Mouse (Mus musculus) embryonic fibroblast, embryonic 13.5 days (primary cell): ENCODE measurements around the gene Igf1r. TPM values are rescaled to one million over a fixed set of nuclear protein-coding genes. Genes with fewer than 3 reads are reported as not detected.

Source experiments
- H3K27ac ChIP-seq: 2 replicates; pipeline ENCODE4 v1.5.1; 2012; ENCODE audit warnings: low read length, control low read depth, inconsistent platforms; ENCODE audit not compliant: insufficient read depth
- H3K4me1 ChIP-seq: 2 replicates; pipeline ENCODE4 v1.6.1; 2011; ENCODE audit warnings: low read length; ENCODE audit not compliant: control insufficient read depth, insufficient read depth
- H3K4me3 ChIP-seq: 2 replicates; pipeline ENCODE4 v1.5.1; 2011; ENCODE audit warnings: mild to moderate bottlenecking, control low read depth, low read length; ENCODE audit not compliant: insufficient read depth
- CTCF ChIP-seq: IDR thresholded peaks from 2 replicates; pipeline ENCODE4 v1.5.1; 2011; ENCODE audit warnings: mild to moderate bottlenecking, control low read depth, low read length, moderate library complexity, borderline replicate concordance; ENCODE audit not compliant: insufficient read depth
- POLR2A ChIP-seq: IDR thresholded peaks from 2 replicates; pipeline ENCODE4 v1.6.1; 2011; ENCODE audit warnings: low read depth, mild to moderate bottlenecking, control low read depth, low read length, moderate library complexity
- polyA plus RNA-seq: library from polyadenylated mRNA; stranded (reverse); fragments of >200 nt; gene quantifications from 2 replicates; pipeline ENCODE4 v1.2.4, GENCODE M21; 2011; ENCODE audit warnings: low read depth; ENCODE audit not compliant: missing spikeins, insufficient read length

Gene Igf1r
- polyA plus RNA-seq, 1 experiment = 65.4 TPM

DNA sequence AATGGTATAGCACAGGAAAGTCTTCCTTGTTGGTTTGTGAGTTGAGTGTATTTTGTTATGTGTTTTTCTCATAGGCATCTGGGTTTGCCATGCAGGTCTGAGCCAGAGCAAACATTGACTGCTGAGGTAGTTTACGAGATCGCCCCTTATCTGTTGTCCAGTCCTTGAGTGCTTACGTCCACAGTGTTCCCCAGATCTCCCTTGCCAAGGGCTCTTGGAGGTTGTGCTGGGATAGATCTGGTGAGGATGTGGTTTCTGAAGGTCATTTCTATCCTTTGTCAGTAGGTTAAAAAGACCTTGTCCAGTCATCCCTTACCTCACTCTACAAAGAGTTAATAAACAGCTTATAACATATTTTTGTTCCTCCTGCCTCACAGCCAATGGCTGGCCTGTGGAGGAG, 62.8 kb downstream of the Igf1r start:
- H3K27ac ChIP-seq = no peak overlapping the region
- peaks cover 15% of the 10 kb centered on the region for H3K4me1 ChIP-seq
- H3K4me3 ChIP-seq = no peak overlapping the region
- TF ChIP-seq CTCF = no peak
- no peak for TF ChIP-seq POLR2A

DNA sequence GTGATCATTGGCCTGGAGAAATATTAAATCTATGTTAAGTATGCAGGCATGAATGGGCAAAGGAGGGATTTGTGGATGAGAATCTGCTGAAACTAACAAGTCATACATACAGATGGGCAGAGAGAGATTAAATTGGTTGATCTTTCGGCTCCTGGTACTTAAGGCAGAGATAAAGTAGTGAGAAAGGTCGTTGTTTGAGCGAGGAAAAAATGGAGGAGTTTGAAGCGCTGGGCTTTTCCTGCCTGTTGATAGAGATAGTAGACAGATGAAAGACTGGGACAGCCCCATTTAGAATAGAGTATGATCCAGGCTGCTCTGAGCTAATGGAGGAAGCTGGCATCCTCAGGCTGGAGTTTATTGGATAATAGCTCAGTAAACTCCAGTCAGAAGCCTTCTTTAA, 65.4 kb downstream of the Igf1r start:
- peak overlapping the region; percentile 51; the same call in 1 of the 2 replicates for H3K27ac ChIP-seq

DNA sequence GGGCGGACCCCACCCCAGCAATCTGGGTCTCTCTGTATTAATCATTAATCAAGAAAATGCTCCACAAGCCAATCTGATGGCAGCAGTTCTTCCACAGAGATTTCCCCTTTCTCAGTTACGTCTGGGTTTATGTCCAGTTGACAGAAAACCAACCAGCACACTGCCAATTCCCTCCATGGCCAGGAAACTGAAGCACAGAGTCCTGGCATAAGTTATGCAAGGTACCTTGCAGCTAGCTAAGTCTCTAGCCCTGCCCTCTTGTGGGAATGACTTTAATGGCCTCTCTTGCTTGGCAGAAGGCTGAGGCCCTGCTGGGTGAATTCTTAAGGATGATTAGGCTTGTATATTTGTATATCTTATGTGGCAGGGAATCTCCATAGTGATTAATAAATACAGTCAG, 67.9 kb downstream of the Igf1r start:
- no peak overlapping the region for H3K4me3 ChIP-seq
- peaks cover 25% of the 10 kb centered on the region for H3K4me1 ChIP-seq
- no peak for TF ChIP-seq POLR2A
- no peak for TF ChIP-seq CTCF
- H3K27ac ChIP-seq = peak overlapping the region; percentile 98

More for the DNA sequence above, 65.4 kb downstream of the Igf1r start:
- Histone ChIP-seq H3K4me3 (no peak overlapping the region), H3K4me1 (peaks cover 27% of the 10 kb centered on the region)
- TF ChIP-seq POLR2A (no peak), CTCF (no peak)

DNA sequence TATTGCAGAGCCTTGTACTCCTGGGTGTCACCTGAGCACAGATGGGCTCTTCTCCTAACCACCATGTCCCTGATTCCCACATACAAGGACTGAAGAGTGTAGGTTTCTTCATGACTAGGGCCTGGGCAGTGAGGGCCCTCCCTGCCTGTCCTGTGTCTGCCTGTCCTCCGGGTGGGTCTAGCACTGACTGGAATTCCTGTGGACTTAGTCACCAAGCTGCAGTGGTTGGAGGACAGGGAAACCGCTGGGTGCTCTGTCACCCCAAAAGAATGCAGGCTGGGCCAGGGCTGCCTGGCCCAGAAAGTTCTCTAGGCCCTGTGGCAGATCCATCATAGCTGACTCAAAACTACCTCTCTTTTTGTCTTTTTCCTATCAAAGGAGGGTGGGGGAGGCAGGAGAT, 69.1 kb downstream of the Igf1r start:
- peak overlapping the region; percentile 98 for H3K27ac ChIP-seq
- TF ChIP-seq POLR2A = 0 out of 2 replicates have a peak, but pooled peaks have one; percentile 26
- TF ChIP-seq CTCF = no peak
- no peak overlapping the region for H3K4me3 ChIP-seq
- peaks cover 31% of the 10 kb centered on the region for H3K4me1 ChIP-seq

DNA sequence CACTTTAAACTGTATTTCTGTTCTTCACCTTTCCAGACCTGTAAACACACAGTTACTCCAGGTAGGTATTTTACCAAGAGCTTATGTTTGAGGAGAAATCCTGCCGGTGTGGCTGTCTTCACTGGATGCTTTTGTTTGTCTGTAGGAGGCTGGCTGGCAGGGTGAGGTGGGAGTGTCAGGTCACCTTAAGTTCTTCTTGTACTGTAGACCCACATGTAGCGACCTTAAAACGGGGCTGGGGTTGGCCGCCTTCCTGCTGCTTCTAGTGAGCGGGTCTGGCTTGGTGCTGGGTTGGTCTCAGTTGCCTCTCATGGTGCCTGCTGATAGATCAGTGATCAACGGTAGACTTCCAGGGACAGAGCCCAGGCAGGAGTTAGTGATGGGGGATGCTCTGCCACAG, 69.6 kb downstream of the Igf1r start:
- H3K4me3 ChIP-seq = no peak overlapping the region
- H3K27ac ChIP-seq = peak overlapping the region; percentile 97
- TF ChIP-seq POLR2A = no peak
- no peak for TF ChIP-seq CTCF
- H3K4me1 ChIP-seq = peaks cover 31% of the 10 kb centered on the region

DNA sequence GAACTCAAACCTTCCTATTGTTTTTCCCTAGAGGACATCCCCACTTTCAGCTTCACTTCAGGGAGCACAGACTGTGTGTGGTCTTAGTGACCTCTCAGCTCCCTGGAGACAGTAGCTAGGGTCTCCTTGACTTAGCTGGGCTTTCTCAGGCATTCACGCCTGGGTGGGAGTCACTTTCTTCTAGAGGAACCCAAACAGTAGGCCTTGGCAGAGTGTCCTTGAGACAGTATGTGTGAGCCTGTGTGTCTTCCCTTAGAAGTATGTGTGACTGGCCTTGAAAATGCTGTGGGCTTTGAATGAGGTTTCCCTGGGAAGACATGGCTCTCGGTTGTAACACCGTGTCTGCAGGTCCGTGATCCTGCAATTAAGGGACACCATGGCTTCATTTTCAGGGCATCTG, 71.3 kb downstream of the Igf1r start:
- no peak for TF ChIP-seq POLR2A
- TF ChIP-seq CTCF = no peak
- Histone ChIP-seq H3K4me3 (no peak overlapping the region), H3K4me1 (peaks cover 27% of the 10 kb centered on the region), H3K27ac (no peak overlapping the region)

DNA sequence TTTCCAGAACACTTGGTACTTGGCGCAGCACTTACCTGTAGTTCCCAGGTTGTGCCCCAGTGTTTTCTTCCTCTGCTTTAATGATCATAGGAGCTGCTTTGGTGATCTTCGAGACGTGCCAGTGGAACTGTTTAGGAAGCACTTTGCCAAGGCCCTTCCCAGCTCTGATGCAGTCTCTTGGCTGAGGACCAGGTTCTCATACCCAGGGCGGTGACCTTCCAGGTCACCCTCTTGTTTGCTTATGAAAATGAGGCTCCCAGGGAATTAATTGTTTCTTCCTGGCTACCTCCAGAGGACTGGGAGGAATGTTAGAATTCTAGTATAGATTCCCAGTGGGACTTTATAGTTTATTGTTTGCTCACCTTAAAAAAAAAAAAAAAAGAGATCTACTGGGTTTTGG, 72.0 kb downstream of the Igf1r start:
- no peak overlapping the region for H3K4me3 ChIP-seq
- no peak for TF ChIP-seq CTCF
- H3K4me1 ChIP-seq = peaks cover 27% of the 10 kb centered on the region
- H3K27ac ChIP-seq = no peak overlapping the region

DNA sequence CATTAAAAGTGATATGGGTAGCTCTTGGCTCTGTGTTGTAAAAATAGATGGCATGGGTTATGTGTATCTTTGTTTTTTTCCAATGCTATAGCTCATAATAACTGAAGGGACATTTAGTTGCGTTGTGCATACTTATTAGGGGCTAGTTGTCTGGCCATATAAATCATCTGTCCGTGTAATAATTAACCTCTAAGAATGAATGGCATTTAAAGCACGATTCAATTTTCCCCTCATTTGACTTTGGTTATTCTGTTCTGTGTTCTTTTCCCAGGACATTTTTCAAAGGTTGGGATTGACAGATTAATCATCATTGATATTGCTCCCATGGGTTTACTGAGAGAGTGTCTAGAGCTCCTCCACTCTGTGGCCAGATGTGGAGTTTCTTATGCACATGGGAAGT, 72.8 kb downstream of the Igf1r start:
- H3K4me3 ChIP-seq = no peak overlapping the region
- no peak for TF ChIP-seq CTCF
- no peak for TF ChIP-seq POLR2A
- H3K4me1 ChIP-seq = peaks cover 24% of the 10 kb centered on the region
- H3K27ac ChIP-seq = peak overlapping the region; percentile 69

DNA sequence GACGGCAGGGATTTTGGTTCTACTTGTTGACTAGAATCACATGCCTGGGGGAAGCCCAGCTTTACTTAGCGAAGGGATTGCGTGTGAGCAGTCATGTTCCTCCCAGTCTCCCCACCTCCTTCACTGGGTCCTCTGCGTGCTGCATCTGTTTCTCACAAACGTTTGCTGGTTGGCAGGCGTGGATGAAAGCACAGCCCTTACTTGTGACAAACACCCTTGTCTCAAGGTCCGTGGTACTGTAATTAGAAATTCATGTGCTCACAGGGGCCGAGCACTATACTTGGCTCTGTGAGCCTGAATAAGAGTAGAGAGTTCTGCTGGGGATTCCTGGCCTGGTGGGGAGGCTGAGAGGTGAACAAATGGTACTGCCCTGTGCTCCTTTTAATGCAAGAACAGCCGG, 73.4 kb downstream of the Igf1r start:
- Histone ChIP-seq H3K4me1 (peaks cover 23% of the 10 kb centered on the region), H3K4me3 (no peak overlapping the region), H3K27ac (peak overlapping the region; percentile 32)
- TF ChIP-seq CTCF (no peak), POLR2A (no peak)

DNA sequence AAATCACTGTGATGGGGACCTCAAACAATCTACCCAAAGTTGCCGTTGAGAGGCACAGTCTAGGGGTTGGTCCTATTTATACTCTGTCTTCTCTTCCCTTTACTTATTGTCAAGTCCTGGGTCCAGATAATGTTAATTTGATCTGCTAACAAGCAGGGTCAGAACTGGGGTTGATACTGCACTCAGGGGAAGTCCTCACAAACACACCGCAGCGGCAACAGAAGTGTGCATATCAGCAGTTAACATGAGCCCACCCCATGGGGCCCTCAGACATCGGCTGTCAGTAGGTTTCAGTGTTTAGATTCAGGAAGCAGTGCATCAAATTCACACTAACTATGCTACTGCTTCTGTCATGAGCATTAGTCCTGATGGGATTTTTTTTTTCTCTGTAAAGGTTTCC, 75.5 kb downstream of the Igf1r start:
- Histone ChIP-seq H3K27ac (no peak overlapping the region), H3K4me3 (no peak overlapping the region), H3K4me1 (peaks cover 14% of the 10 kb centered on the region)
- no peak for TF ChIP-seq CTCF
- no peak for TF ChIP-seq POLR2A

DNA sequence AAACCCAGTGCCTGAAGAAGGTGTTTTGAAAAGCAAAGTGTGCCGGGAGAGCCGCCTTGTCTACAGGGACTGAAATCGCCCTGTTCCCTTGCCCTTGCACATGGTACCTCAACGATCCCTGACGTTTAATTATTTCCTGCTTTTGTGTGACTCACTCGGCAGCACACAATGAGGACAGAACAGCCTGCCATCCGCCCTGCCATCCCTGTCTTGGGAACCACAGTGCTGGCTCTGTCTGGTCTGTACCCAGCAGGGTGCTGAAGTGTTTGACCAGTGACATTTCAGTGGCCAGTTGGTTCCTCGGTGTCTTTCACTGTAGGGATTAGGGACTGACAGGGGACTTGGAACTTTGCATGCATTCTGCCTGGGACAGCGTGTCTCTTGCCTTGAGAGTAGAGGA, 78.2 kb downstream of the Igf1r start:
- H3K27ac ChIP-seq = no peak overlapping the region
- TF ChIP-seq CTCF (no peak), POLR2A (no peak)
- H3K4me1 ChIP-seq = peaks cover 11% of the 10 kb centered on the region; the same call in 1 of the 2 replicates
- no peak overlapping the region for H3K4me3 ChIP-seq

DNA sequence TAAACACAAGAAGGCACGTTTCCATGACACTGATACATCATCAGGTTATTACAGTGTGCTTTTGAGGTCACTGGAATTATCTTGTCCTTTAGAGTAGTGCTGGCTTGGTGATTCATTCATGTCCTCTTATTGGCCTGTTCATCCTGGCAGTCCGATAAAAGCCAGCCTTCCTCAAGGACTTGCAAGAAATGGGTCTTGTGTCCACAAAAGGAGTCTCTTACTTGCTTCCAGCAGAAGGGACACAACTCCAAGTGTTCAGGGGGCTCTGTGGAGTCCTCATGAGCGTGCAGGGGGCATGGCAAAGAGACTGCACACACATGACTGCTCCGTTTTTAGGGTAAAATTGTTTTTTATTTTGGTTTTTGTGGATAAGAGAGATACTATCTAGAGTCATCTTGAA, 83.9 kb downstream of the Igf1r start:
- Histone ChIP-seq H3K27ac (no peak overlapping the region), H3K4me3 (no peak overlapping the region), H3K4me1 (no peaks in the 10 kb centered on the region; the same call in 1 of the 2 replicates)
- TF ChIP-seq POLR2A = no peak
- TF ChIP-seq CTCF = no peak
